Mouse (Mus musculus) C2C12 (cell line): ENCODE data around the gene Hist1h2be. TPM values are rescaled to one million over a fixed set of nuclear protein-coding genes. Genes with fewer than 3 reads are reported as not detected.
"Not testable (repeated sequence)": the region's sequence is repeated elsewhere in the genome, so short reads cannot be mapped to it uniquely, and the experiment has no call there.

Experiments
- H3K27me3 ChIP-seq: one replicate; pipeline ENCODE4 v1.6.1; 2011; ENCODE audit not compliant: control insufficient read depth, insufficient read depth, insufficient read length
- H3K36me3 ChIP-seq: one replicate; pipeline ENCODE4 v1.6.1; 2011; ENCODE audit not compliant: control insufficient read depth, insufficient read depth
- H3K4me3 ChIP-seq: one replicate; pipeline ENCODE4 v1.5.1; 2011; ENCODE audit warnings: mild to moderate bottlenecking, control low read depth; ENCODE audit not compliant: poor library complexity, insufficient read depth, severe bottlenecking
- H3K79me2 ChIP-seq: one replicate; pipeline ENCODE4 v1.6.1; 2011; ENCODE audit not compliant: control insufficient read depth, insufficient read depth
- H3K79me3 ChIP-seq: one replicate; pipeline ENCODE4 v1.6.1; 2011; ENCODE audit warnings: low read depth, control low read depth
- H3ac ChIP-seq: one replicate; pipeline ENCODE3; 2011; ENCODE audit warnings: low read depth; ENCODE audit not compliant: control insufficient read depth, insufficient read length
- CEBPB ChIP-seq: IDR thresholded peaks from one replicate; pipeline ENCODE4 v1.6.1; 2011; ENCODE audit warnings: low read depth, mild to moderate bottlenecking, control low read depth, moderate library complexity
- CTCF ChIP-seq: IDR thresholded peaks from one replicate; pipeline ENCODE4 v1.5.1; 2011; ENCODE audit not compliant: control insufficient read depth, insufficient read depth, insufficient read length
- FOSL1 ChIP-seq: IDR thresholded peaks from one replicate; pipeline ENCODE4 v1.8.0; 2011; ENCODE audit warnings: mild to moderate bottlenecking, low read length; ENCODE audit not compliant: poor library complexity, insufficient read depth, severe bottlenecking
- MAX ChIP-seq: IDR thresholded peaks from one replicate; pipeline ENCODE4 v1.6.1; 2011; ENCODE audit warnings: mild to moderate bottlenecking, control low read depth
- MYOD1 ChIP-seq: IDR thresholded peaks from one replicate; pipeline ENCODE4 v1.6.1; 2011; ENCODE audit warnings: low read depth; ENCODE audit not compliant: control insufficient read depth, insufficient read length
- MYOG ChIP-seq: IDR thresholded peaks from one replicate; pipeline ENCODE4 v1.6.1; 2011; ENCODE audit not compliant: control insufficient read depth, insufficient read length; ENCODE audit errors: extremely low read depth
- USF1 ChIP-seq: IDR thresholded peaks from one replicate; pipeline ENCODE4 v1.6.1; 2011; ENCODE audit warnings: low read depth, mild to moderate bottlenecking, control low read depth, moderate library complexity
- polyA plus RNA-seq: library from polyadenylated mRNA; unstranded; fragments of >200 nt; fragmentation: generic; extraction: Trizol; gene quantifications from one replicate; pipeline ENCODE4 v1.2.1, GENCODE M21; 2012; ENCODE audit warnings: missing spikeins

Hist1h2be gene
- polyA plus RNA-seq, 1 experiment: 0.98 TPM

GRCm38 (mm10) chr13:23581408-23582218 is 39.3 kb downstream of the Hist1h2be start, which contains the start of gene Hist1h4d:
Gene Hist1h4d (plus strand): TSS chr13:23581598.
- H3K4me3 ChIP-seq: peak within 1 kb of the TSS; percentile 22
- no peaks in the 10 kb centered on the region for H3K79me2 ChIP-seq
- H3K36me3 ChIP-seq: no peaks in the 10 kb centered on the region
- H3ac ChIP-seq: peak within 1 kb of the TSS; percentile 59
- no peaks in the 10 kb centered on the region for H3K27me3 ChIP-seq
- H3K79me3 ChIP-seq: no peaks in the 10 kb centered on the region
- TF ChIP-seq CEBPB (peak; percentile 51), USF1 (no peak), CTCF (no peak), MYOG (no peak), MYOD1 (no peak), FOSL1 (no peak), MAX (peak; percentile 44)

DNA sequence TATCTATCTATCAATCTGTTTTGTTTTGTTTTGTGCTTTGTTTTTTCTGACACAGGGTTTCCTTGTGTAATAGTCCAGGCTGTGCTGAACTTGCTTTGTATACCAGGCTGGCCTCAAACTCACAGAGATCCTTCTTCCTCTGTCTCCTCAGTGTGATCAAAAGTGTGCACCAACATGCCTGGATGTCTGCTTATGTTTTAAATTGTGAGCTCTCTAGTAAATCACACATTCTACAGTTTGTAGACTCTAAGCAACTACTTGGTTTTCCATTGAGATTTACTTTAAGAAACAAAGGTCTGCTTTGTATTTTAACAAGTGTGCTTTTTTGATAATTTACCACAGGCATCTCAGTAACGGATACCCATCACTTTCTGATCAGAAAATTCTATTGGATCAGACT is 43.1 kb downstream of the Hist1h2be start:
- H3ac ChIP-seq: no peak overlapping the region

DNA sequence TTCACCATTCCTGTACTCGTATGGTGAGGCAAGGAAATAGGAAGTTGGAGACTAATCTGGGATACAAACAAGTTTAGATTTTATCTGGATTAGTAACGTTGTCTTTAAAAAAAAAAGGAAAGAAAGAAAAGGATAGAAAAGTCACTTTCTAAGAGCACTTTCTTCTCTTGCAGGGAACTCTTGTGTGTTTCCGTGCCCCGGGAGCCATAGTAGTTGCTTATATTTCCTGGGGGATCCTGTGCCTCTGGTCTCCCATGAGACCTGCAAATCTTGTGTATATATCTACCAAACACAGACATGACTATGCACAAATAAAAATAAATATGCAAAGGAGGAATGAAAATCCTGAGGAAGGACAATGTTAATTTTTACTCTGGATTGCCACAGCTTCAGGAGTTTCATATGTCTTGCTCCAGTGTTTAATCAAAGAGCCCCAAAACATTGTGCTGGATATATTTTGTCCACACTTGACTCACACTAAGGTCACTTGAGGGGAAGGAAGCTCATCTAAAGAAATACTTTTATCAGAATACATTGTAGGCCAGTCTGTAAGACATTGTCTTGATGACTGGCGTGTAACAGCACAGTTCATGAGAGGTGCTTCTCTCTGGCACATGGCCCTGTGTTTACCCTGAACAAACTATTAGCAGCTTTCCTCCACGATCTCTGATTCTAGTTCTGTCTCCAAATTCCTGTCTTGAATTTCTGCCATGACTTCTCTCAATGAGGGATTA is 43.9 kb downstream of the Hist1h2be start:
- no peaks in the 10 kb centered on the region for H3K36me3 ChIP-seq
- peak overlapping the region; percentile 55 for H3ac ChIP-seq
- no peaks in the 10 kb centered on the region for H3K79me2 ChIP-seq
- peak overlapping the region; percentile 35 for H3K4me3 ChIP-seq
- H3K27me3 ChIP-seq: no peaks in the 10 kb centered on the region
- TF ChIP-seq USF1 (no peak), CEBPB (no peak), CTCF (no peak), MYOG (no peak), FOSL1 (no peak), MAX (no peak), MYOD1 (no peak)
- H3K79me3 ChIP-seq: no peaks in the 10 kb centered on the region

More for the DNA sequence above, 43.1 kb downstream of the Hist1h2be start:
- no peaks in the 10 kb centered on the region for H3K27me3 ChIP-seq
- H3K79me3 ChIP-seq: no peaks in the 10 kb centered on the region
- no peaks in the 10 kb centered on the region for H3K79me2 ChIP-seq
- H3K36me3 ChIP-seq: no peaks in the 10 kb centered on the region
- no peak overlapping the region for H3K4me3 ChIP-seq
- no peak for TF ChIP-seq CTCF
- TF ChIP-seq FOSL1: no peak
- TF ChIP-seq MYOD1: no peak
- TF ChIP-seq MYOG: no peak
- TF ChIP-seq CEBPB: no peak
- TF ChIP-seq MAX: no peak
- no peak for TF ChIP-seq USF1

DNA sequence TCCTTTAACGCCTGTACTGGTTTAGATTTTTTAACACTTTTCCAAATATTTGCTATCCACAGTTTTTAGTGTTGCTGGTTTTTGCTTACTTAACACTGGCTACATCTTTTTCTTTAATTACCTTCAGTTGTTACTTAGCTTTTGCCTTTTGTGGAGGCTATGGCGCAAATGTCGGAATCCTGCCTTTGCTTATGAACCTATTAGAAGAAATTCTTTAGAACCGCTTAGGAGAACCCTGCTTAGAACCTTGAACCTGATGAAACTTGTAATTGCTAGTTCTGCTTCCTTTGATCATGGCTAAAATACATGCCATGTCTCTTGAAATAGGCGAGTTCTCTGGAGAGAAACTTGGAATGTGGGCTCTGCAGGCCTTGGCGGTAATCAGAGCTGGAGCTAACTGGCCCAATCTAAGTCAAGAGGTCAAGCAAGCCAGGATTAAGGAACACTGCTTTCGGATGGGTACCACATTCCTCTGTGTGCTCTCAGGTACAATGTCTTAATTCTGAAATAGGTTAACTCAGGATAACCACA is 44.5 kb downstream of the Hist1h2be start:
- H3K79me3 ChIP-seq: no peaks in the 10 kb centered on the region
- H3K4me3 ChIP-seq: peak overlapping the region; percentile 35
- H3K27me3 ChIP-seq: no peaks in the 10 kb centered on the region
- TF ChIP-seq CEBPB: no peak
- TF ChIP-seq MYOD1: no peak
- no peak for TF ChIP-seq USF1
- no peak for TF ChIP-seq MYOG
- no peak for TF ChIP-seq FOSL1
- no peak for TF ChIP-seq CTCF
- no peak for TF ChIP-seq MAX
- no peaks in the 10 kb centered on the region for H3K36me3 ChIP-seq
- H3ac ChIP-seq: peak overlapping the region; percentile 55
- H3K79me2 ChIP-seq: no peaks in the 10 kb centered on the region

DNA sequence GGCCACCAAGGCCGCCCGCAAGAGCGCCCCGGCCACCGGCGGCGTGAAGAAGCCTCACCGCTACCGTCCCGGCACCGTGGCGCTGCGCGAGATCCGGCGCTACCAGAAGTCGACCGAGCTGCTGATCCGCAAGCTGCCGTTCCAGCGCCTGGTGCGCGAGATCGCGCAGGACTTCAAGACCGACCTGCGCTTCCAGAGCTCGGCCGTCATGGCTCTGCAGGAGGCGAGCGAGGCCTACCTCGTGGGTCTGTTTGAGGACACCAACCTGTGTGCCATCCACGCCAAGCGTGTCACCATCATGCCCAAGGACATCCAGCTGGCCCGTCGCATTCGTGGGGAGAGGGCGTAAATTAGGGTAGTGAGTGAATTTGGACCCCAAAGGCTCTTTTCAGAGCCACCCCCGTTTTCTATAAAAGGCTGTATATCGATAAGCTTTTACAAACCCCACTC is 45.0 kb downstream of the Hist1h2be start:
- Histone ChIP-seq H3K4me3 (peak overlapping the region; percentile 35), H3ac (peak overlapping the region; percentile 34)
- H3K27me3 ChIP-seq, H3K36me3 ChIP-seq, H3K79me2 ChIP-seq, H3K79me3 ChIP-seq: not testable (repeated sequence)
